Mouse (Mus musculus): ENCODE results near the gene Ehd4.

Ehd4 gene

DNA sequence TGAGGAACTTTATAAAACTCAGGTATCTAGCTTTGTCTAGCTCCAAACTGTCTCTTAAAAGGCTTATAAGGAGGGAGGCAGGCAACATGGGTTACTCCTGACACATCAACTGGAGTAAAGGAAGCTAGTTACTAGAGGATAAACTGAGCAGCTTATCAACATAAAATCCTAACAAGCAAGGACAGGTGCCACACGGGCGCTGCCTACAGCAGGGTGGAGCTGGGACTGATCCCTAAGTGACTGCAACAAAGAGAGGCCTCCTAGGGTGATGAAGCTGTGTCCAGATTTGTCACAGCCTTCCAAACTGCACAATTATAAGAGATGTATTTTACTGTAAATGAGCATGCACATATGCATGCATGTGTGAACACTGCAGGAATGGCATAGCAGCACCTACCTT is 47.0 kb downstream of the Ehd4 start:
- DNase-seq (ENCODE audit: low spot score): no peak

DNA sequence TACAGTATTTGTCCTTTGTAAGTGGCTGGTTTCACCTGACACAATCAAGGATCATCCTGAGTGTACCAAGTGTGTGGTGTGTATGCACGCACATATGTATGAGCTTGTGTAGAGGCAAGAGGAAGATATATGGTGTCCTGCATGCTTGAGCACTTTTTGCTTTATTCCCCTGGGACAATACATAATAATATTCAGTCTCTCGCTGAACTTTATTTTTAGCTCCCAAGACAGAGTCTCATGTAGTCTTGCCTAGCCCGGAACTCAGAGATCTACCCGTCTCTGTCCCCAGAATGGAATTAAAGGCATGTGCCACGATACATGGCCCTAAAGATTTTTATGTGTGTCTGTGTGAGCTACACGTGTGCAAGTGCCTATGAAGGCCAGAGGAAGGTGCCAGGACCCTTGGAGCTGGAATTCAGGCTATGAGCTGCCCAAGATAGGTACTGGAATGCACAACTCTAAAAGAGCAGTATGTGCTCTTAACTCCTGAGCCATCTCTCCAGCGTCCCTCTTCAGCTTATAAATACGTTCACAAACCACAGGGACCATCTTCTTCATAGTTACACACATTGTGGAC is 47.9 kb downstream of the Ehd4 start:
- DNase-seq (ENCODE audit: low spot score): no peak

DNA sequence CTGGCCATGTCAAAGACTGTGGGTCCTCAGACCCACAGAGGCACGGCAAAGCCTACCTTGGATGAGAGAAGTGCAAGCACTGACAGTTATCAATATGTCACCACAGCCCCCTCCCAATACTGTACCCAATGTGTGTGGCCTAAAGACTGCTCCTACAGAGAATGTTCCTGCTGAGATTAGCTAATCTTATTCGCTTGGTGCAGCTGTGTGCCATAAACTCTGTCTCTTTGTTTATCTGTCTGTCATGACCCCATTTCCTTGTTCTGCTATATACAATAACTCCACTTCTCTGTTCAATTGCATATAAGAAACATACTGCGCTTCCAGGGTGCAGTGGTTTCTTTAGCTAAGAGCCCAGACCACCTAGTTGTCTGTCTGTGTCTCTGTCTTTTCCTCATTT is 48.5 kb downstream of the Ehd4 start:
- no peak for DNase-seq (ENCODE audit: low spot score)

DNA sequence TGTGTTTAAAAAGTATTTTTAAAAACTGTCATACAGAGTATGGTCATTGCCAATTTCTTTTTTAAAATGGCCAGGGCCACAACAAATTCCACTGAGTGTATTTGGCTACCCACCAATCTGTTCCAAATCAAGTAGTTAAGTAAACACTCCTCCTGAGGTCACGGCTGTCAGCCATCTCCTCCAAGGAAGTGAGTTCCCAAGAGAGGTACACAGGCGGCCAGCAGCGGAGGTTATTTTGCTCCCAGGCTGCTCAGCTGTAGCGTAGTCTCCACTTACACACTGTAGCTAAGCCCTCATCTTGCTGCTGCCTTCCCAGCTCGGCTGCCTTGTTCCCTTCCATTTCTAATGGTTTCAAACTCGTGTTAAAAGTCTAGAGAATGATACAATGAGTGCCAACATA is 51.5 kb downstream of the Ehd4 start:
- no peak for DNase-seq (ENCODE audit: low spot score)

DNA sequence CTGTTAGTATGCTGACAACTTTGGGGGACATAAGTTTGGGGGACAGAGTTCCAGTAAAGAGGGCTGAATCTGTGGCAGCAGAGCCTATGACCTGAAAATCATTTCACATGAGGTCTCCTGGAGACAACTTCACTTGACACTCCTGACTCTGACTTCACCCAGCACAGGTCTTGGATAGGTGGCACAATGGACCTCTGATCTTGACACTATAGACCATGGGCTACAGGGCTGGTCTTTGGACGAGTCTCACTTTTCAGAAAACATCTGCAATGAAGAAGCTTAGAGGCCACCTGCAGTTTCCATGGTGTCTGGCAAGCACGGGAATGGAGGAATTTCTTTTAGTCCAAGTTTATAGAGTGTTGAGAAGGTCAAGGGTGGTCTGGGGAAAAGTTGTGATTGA is 52.0 kb downstream of the Ehd4 start:
- DNase-seq (ENCODE audit: low spot score): no peak

DNA sequence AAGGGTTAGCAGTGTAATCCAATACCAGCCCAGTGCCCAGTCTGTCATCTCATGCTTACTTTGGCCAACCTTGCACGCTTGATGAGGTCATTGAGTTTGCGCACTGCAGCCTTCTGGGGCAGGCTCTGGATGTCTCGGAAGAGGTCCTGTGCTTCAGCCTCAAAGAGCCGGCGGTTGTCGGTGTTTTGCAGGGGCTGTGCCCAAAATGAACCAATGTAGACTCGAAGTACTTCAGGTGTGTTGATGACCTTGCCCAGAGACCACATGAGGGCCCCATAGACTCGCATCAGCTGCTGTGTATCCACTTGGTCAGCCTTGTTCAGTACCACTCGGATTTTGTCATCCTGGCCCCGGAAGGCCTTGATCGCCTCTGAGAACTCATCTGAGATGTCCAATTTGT is 52.4 kb downstream of the Ehd4 start:
- no peak for DNase-seq (ENCODE audit: low spot score)

DNA sequence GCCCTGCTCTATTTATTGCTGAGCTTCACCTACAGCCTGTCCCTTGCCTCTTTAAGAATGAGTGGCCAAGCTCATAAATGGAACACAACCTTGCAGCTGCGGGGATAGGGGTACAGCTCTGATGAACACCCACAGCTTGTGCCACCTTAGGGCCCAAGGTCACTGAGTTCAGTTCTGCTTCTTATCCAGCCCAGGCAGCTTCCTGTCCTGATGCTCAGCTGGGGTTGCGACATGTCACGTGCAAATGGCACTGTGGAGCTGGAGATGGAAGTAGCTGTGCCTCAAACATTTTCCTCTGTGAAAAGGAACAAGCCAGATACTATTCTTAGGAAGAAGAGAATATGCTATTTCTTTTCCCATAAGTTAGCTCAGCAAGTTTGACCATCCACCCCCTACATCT is 54.5 kb downstream of the Ehd4 start:
- DNase-seq (ENCODE audit: low spot score): no peak

DNA sequence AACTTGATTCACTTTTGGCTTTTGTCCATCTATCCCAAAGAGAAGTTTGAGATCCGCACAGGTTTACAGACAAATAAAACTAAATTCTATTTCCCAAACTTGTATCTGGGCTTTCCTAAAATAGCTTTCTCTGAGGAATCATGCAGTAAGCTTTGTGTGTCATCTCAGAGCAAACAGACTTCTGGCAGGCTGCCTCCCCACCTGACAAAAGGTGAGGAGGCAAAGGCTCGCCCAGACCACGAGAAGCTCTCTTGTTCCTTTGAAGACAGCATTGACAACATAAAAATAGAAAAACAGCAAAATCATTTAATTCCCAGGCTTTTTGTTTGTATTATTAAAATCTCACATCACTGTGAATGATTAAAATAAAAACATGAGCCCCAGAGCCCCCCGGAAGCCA is 55.1 kb downstream of the Ehd4 start:
- DNase-seq (ENCODE audit: low spot score): no peak

DNA sequence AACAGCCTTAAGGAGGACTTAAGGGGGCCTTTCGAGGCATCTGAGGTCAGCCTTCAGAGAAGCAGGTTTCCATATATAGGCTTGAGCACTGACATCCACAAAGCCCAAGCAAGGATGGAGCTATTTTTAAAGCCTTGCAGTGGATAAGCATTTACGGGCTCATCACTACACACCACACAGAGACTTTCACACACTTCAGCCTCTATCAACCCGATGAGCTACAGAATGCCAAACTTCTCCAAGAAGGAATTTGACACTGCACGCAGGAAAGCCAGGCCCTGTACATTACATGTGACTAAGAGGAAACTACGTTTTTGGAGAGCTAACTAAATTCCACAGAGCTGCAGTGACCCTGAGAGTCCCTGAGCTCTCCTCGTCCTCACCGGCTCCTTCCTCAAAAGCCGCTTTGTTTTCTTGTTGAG is 55.6 kb downstream of the Ehd4 start:
- no peak for DNase-seq (ENCODE audit: low spot score)

DNA sequence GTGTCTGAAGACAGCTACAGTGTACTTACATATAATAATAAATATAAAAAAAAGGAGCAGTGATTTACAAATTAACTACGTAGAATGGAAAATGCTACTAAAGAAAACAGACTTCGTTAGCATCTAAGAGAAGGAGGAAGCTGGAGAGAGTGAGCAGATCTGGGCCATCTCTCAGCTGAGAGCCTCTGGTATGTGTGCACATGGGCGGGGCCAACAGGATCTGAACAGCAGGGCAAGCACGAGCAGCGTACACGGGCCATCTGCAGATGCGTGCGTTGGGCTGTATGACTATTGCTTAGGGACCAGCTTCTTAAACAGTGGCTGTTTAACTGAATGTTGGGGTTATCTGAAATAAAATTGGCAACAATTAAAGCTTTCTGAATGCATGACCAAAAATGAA is 56.5 kb downstream of the Ehd4 start:
- no peak for DNase-seq (ENCODE audit: low spot score)

DNA sequence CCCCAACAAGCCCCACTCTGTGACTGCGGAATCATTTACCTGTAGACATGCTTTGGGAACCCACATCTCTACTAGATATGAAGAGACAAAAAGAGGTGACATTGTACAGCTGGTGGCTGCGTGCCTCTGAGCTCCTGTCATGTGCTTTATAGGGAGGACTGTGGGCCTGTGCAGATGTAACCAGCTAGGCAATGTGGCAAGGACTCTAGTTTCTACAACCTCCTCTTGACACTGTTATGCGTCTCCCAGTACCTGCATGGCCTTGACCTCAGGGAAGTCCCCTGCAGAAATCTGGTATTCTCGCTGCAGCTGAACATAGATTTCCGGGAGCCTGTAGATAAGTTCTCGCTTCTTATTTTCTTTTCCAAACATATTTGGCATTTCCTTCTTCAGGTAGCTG is 57.7 kb downstream of the Ehd4 start:
- no peak for DNase-seq (ENCODE audit: low spot score)

DNA sequence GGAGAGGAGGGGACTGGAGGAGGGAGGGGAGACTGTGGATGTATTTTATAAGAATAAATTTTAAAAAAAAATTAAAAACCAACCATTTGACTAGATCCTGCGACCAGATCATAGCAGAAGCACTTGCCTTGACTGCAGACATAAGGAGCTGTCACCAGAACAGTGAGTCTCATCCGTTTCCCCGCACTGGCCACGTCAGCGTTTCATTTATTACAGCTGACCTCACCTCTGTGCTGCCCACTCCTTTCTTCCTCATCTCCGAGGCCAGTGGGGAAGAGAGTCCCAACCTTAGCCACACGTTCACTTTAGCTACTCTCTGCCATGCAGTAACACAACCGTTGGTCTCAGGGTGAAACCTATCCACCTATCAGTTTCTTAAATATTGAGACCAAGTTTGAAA is 58.2 kb downstream of the Ehd4 start:
- DNase-seq (ENCODE audit: low spot score): no peak

DNA sequence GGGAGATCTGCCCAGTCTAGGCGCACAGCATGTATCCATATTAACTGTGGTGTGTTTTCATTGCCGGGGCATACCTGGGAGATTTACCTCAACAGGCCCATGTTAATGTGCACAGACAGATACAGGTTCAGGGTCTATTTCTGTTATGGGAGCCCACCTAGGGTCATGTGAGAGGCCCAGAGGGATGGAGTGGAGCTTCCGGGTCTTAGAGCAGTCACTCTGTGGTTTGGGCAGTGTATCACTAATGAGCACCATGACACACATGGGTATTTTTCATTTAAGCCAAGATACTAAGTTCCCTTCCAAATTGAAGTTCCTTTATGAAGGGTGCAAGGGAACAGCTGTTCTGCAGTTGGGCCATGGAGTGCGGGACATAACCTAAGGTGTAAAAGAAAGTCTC is 59.2 kb downstream of the Ehd4 start:
- DNase-seq (ENCODE audit: low spot score): no peak

DNA sequence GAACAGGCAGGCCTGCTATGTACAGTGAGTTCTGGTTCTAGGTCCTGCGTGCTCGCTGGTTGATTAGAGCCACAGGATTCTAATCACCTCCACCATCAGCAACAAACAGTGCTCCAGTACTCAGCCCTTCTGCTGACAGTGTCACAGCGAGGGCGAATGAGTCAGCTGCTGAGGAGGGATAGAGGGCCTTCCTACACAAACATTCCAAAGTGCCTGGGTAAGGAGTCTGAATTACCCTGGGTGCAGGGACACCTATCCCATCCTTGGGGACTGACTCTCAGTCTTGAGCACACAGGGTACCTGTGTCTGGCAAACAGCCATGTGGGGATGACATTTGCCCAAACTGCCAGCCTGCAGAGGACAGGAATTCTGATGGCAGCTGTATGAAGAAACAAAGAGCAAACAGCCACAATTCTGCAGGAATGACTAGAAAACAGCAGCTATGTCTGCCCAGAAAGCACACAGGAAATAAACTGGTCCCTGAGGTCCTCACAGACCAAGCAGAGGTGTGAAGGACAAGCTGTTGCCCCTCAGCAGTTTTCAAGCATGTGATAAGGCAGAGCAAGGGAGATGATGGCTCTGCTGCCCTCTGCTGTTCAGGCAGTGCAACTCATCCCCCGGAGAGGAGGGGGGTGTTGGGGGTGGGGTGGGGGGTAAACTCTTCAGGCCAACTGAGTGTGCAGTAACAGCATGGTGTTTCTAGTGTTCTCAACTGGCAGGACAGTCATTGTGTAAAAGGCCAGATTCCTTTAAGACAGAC is 60.6 kb downstream of the Ehd4 start:
- DNase-seq (ENCODE audit: low spot score): peak; percentile 53

DNA sequence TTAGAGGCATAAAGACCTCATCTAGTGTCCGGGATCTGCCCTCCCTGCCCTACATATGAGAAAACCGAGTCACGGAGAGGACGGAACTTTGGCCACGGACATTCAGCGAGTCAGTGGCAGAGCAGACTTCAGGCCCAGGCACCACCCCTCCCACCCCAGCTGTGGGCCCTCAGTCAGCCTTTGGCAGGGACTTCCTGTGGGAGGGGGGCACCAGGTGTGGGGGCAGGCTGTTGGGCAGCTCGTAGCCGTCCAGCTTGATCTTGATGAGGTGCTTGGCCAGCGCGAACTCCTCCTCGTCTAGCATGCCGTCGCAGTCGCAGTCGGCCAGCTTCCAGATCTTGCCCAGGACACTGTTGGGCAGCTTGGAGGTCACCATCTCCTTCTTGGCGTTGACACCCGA is 63.4 kb downstream of the Ehd4 start:
- DNase-seq (ENCODE audit: low spot score): no peak

DNA sequence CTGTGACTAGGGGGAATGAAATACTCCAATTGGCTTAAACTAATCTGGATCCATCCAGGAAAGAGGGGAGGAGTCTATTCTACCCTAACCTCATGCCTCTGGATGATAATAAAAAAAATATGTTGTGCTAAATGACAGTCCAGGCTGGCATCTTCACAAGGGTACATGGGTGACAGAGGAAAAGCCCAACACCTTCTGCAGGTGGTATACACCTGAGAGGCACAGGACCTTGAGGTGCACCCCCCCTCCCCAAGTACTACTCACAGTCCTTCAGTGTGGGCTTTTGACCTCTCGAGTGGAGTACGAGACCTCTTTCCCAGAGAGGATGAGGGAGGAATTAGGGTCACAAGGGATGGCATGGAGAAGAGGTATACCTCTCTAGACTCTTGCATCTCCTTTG is 66.5 kb downstream of the Ehd4 start:
- DNase-seq (ENCODE audit: low spot score): no peak

DNA sequence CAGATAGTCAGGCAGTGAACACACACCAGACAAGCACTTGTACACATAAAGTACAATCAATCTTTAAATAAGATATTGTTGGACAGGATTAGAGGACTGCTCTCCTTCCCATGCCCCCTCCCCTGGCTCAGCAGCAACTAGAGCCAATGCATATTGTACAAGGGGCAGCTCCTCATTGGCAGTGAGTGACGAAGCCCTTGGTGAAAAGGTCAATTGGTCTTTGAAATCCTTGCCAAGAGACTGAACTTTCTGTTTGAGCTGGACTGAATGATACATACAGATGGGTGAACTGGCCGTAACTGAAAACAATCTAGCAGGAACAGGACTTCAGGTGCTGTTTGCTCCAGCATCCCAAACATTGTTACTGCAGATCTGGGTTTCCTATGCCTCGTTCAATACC is 67.0 kb downstream of the Ehd4 start:
- DNase-seq (ENCODE audit: low spot score): no peak

DNA sequence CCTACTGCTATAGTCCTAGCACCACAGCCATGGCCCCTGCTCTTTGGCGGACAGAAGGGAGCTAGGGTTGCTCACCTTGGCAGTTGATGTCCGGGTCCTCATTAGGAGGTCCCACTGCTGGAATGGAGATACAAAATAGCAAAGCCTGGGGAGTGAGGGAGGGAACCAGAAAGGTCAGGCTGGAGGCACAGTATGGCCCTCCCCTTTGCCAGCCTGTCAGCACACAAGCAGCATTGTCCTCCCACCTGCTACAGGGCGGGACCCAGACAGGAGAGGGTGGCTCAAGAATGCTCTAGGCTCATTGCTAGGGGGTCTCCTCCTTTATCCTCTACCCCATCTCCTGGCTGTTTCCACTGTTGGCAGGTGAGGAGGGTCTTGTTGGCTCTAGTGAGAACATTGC is 68.4 kb downstream of the Ehd4 start:
- DNase-seq (ENCODE audit: low spot score): no peak

DNA sequence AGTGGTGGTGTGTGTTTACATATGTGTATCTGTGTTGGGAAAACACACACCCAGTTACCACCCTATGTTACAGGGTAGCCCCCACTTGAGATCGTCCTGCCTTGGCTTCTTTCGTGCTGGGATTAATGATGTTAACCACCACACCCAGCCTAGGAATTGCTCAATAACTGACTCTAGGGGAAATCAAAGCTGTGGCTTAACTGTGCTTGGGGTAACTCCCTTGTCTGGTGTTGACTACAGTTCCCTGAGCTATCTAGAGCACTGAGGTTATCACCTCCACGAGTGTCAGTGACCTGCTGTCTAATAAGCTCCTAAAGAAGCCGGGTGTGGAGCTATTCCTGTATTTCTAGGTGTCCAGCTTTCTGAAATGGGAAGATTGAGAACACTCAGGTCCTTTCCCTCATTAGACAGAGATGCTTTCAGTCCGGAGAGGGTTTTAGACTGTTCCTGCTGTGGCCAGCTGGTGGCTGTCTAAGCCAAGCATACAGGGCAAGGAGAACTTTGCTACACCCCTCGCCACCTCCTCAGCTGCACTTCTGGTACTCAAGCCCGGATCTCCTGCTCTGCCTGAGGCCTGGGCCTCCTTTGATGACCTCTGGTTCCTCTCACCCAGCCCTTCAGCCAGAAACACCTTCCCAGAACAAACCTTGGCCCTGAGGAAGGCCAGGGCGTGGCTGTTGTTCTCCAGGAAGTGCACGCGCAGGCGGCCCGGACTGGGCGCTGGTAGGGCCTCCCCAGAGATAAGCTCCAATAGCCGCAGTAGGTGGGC is 69.6 kb downstream of the Ehd4 start:
- no peak for DNase-seq (ENCODE audit: low spot score)

DNA sequence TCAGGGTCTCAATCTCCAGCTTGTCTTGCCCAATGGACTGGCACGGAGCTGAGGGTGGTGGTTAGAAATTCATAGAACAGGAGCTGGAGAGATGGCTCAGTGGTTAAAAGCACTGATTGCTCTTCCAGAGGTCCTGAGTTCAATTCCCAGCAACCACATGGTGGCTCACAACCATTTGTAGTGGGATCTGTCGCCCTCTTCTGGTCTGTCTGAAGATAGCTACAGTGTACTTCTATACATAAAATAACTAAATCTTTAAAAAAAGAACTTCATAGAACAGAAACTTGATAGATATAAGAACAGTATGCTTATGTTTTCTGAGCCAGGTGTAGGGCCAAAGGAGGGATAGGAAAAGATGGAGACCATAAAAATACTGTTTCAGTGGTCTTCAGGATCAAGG is 72.0 kb downstream of the Ehd4 start:
- DNase-seq (ENCODE audit: low spot score): no peak

DNA sequence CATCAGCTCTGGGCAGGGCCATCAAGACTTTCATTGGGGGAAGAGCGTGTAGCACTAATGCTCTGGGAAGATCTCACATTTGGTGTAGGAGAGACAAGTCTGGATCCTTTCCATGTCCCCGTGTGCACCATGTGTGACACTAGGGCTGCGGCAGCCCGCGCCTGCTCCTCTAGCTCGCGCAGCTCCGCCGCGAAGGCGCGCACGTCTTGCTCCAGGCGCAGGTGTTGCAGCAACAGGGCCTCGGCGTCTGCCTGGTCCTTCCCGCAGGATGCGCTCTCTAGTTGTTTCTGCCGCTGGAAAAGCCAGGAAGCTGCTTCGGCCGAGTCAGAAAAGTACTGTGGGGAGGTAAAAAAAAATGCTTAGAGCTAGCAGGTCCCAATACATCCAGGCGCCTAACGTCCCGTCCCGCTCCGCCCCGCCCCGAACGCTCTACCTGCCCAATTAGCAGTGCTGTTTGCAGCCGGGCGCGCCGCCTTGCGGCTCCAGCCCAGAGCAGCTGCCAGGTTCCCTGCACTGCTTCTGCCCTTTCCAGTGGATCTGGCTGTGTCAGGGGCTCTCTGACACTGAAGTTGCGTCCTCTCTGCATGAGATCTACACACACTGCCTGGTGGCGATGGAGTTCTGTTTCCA is 78.2 kb downstream of the Ehd4 start:
- DNase-seq (ENCODE audit: low spot score): peak; percentile 10

DNA sequence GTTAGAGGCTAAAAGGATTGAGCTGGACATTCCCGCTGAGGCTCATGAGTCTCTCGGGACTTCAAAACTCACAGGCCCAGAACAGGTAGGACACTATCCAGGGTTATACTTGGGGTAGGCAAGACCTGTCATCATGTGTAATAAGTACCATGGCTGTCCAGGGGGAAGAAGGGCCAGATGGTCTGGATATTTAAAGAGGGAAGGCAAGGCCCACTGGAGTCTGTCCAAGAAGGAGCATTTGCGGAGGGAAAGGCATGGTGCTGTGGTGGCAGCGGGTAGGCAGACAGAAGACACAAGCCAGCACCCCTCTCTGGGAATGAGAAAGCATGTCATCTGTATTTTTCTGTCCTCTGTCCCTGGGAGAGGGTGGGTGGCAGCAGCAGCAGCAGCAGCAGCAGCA is 80.3 kb downstream of the Ehd4 start:
- DNase-seq (ENCODE audit: low spot score): no peak

DNA sequence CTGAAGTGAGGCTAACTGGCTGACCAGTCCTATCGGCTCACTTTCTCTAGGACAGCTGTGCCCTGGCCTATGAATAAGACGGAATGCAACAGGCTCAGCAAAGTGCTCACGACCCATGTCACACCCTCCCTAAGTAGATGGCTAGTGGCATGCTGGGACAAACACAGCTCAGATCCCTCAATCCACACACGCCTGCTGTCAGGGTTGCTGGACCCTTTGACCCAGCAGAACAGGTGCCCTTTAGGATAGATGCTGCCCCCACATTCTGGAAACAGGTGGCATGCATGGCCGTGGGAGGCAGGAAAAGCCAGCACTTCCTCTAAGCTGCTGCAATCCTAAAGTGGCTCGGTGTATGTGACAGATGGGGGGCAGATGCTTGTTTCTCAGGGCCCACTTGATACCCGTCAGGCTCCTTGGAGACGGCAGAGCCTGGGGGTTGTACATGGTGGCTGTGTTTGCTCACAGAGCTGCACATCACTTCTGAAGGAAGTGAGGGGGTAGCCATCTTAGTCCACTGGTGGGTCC is 84.9 kb downstream of the Ehd4 start:
- DNase-seq (ENCODE audit: low spot score): no peak
